Mouse (Mus musculus): ENCODE results near the gene Gc. TPM values are rescaled to one million over a fixed set of nuclear protein-coding genes. Genes with fewer than 3 reads are reported as not detected.

Gc gene
- polyA plus RNA-seq, 1 experiment from 2014 or later = not detected

GRCm38 (mm10) chr5:89455526-89455925 is 2.2 kb downstream of the Gc start:
- H3K9ac ChIP-seq (replicated peaks; ENCODE audit: low read depth, low read length) = no peak overlapping the region
- H3K9me3 ChIP-seq (ENCODE audit: control insufficient read depth, low read length) = no peaks in the 10 kb centered on the region
- no peaks in the 10 kb centered on the region for H3K27me3 ChIP-seq (replicated peaks; ENCODE audit: control insufficient read depth, insufficient read depth, low read length)
- no peak overlapping the region for H3K4me2 ChIP-seq (ENCODE audit: low read length)
- no peak overlapping the region for H3K4me3 ChIP-seq (replicated peaks; ENCODE audit: low read length)
- ATAC-seq = peak; percentile 28; the same call in 1 of the 2 replicates
- no peaks in the 10 kb centered on the region for H3K36me3 ChIP-seq (ENCODE audit: control insufficient read depth, insufficient read depth)
- WGBS = 51% methylated on average over 8 of the region's 8 CpGs
- H3K4me1 ChIP-seq (replicated peaks; ENCODE audit: control insufficient read depth, insufficient read depth, low read length) = no peaks in the 10 kb centered on the region
- H3K27ac ChIP-seq (ENCODE audit: low read length) = no peak overlapping the region

DNA sequence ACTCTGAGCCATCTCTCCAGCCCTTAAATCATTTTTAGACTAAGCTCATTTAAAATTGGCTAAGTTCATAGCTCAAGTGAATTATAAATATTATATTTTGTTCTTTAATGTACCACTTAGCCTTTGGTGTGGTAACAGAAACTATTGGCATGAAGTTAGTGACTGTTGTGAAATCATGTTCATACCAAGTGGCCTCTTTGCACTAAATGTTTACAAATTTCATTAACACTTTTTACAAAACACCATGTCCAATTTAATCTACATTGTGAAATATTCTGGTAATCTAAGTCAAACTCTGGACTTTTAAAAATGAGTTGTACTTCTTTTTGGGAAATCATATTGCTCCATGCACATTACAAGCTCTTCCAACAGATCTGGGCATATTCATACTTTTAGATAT is 6.9 kb downstream of the Gc start:
- Histone ChIP-seq H3K9me3 (ENCODE audit: control insufficient read depth, low read length) (no peaks in the 10 kb centered on the region), H3K4me3 (replicated peaks; ENCODE audit: low read length) (no peak overlapping the region), H3K27me3 (replicated peaks; ENCODE audit: control insufficient read depth, insufficient read depth, low read length) (no peaks in the 10 kb centered on the region), H3K9ac (replicated peaks; ENCODE audit: low read depth, low read length) (no peak overlapping the region), H3K4me2 (ENCODE audit: low read length) (no peak overlapping the region), H3K36me3 (ENCODE audit: control insufficient read depth, insufficient read depth) (no peaks in the 10 kb centered on the region), H3K27ac (ENCODE audit: low read length) (no peak overlapping the region), H3K4me1 (replicated peaks; ENCODE audit: control insufficient read depth, insufficient read depth, low read length) (no peaks in the 10 kb centered on the region)
- ATAC-seq = no peak

GRCm38 (mm10) chr5:89449325-89449724 is 8.4 kb downstream of the Gc start:
- H3K9me3 ChIP-seq (ENCODE audit: control insufficient read depth, low read length) = no peaks in the 10 kb centered on the region
- no peak for ATAC-seq
- 92% methylated on average over 9 of the region's 9 CpGs for WGBS
- H3K27ac ChIP-seq (ENCODE audit: low read length) = no peak overlapping the region
- no peak overlapping the region for H3K9ac ChIP-seq (replicated peaks; ENCODE audit: low read depth, low read length)
- H3K36me3 ChIP-seq (ENCODE audit: control insufficient read depth, insufficient read depth) = no peaks in the 10 kb centered on the region
- H3K4me3 ChIP-seq (replicated peaks; ENCODE audit: low read length) = no peak overlapping the region
- H3K4me2 ChIP-seq (ENCODE audit: low read length) = no peak overlapping the region
- H3K27me3 ChIP-seq (replicated peaks; ENCODE audit: control insufficient read depth, insufficient read depth, low read length) = no peaks in the 10 kb centered on the region
- H3K4me1 ChIP-seq (replicated peaks; ENCODE audit: control insufficient read depth, insufficient read depth, low read length) = no peaks in the 10 kb centered on the region

DNA sequence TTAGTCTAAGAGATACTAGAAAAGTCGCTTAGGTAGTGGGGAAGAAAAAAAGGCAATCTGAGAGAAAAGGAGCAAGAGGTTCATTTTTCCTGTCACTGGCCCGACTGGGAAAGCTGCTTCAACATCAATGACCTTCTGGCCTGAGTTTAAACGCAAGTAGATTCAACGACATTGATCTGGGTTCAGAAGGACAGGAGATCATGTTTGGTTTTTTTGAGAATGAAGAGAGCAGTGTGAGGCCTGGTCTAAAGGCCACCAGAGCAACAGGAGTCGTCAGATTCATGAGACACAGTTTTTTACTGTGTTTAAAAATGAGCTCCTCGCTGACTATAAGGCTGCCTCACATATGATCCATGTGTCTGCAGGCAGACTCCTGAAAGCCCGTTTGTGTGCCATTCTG is 9.7 kb downstream of the Gc start:
- ATAC-seq = no peak
- 76% methylated on average over 7 of the region's 7 CpGs for WGBS
- no peak overlapping the region for H3K4me3 ChIP-seq (replicated peaks; ENCODE audit: low read length)

DNA sequence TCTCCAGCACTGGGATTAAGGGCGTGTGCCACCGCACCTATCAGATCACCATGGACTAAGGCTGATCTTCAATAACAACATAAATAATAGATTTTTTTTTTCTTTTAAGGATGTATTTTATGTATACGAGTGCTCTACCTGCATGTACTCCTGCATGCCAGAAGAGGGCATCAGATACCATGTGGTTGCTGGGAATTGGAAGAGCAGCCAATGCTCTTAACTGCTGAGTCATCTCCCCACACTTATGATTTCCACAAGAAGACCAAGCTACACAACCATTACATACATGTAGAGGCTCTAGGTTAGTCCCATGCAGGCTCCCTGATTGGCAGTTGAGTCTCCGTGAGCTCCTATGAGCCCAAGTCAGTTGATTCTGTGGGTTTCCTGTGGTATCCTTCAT is 13.3 kb downstream of the Gc start:
- WGBS = 78% methylated on average over 4 of the region's 4 CpGs
- Histone ChIP-seq H3K4me2 (ENCODE audit: low read length) (no peak overlapping the region), H3K9me3 (ENCODE audit: control insufficient read depth, low read length) (no peaks in the 10 kb centered on the region), H3K36me3 (ENCODE audit: control insufficient read depth, insufficient read depth) (no peaks in the 10 kb centered on the region), H3K9ac (replicated peaks; ENCODE audit: low read depth, low read length) (no peak overlapping the region), H3K4me3 (replicated peaks; ENCODE audit: low read length) (no peak overlapping the region), H3K27ac (ENCODE audit: low read length) (no peak overlapping the region), H3K4me1 (replicated peaks; ENCODE audit: control insufficient read depth, insufficient read depth, low read length) (no peaks in the 10 kb centered on the region), H3K27me3 (replicated peaks; ENCODE audit: control insufficient read depth, insufficient read depth, low read length) (no peaks in the 10 kb centered on the region)
- no peak for ATAC-seq

More for the DNA sequence above, 9.7 kb downstream of the Gc start:
- no peak overlapping the region for H3K27ac ChIP-seq (ENCODE audit: low read length)
- H3K4me1 ChIP-seq (replicated peaks; ENCODE audit: control insufficient read depth, insufficient read depth, low read length) = no peaks in the 10 kb centered on the region
- no peaks in the 10 kb centered on the region for H3K27me3 ChIP-seq (replicated peaks; ENCODE audit: control insufficient read depth, insufficient read depth, low read length)
- H3K36me3 ChIP-seq (ENCODE audit: control insufficient read depth, insufficient read depth) = no peaks in the 10 kb centered on the region
- H3K9ac ChIP-seq (replicated peaks; ENCODE audit: low read depth, low read length) = no peak overlapping the region
- H3K4me2 ChIP-seq (ENCODE audit: low read length) = no peak overlapping the region
- no peaks in the 10 kb centered on the region for H3K9me3 ChIP-seq (ENCODE audit: control insufficient read depth, low read length)

DNA sequence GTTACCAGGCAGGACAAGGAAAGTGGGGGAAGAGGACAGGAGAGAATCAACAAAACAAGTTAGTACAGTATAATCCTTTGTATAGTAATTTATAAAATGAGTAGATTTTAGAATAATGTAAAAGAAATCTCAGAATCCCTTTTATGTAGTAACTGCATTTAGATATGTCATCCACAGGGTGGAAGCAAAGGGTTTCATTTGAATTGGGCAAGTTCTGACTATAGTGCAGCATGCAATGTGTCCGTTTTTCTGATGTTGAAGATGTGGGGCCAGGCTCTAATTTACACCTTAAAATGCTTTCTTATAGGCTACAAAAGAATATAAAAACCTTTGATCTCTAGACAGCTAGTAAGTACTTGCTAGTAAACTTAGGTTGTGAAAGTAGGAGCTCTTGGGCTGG is 46.2 kb downstream of the Gc start:
- Histone ChIP-seq H3K4me2 (ENCODE audit: low read length) (no peak overlapping the region), H3K4me3 (replicated peaks; ENCODE audit: low read length) (no peak overlapping the region), H3K36me3 (ENCODE audit: control insufficient read depth, insufficient read depth) (no peaks in the 10 kb centered on the region), H3K27ac (ENCODE audit: low read length) (no peak overlapping the region), H3K9ac (replicated peaks; ENCODE audit: low read depth, low read length) (no peak overlapping the region), H3K27me3 (replicated peaks; ENCODE audit: control insufficient read depth, insufficient read depth, low read length) (no peaks in the 10 kb centered on the region), H3K4me1 (replicated peaks; ENCODE audit: control insufficient read depth, insufficient read depth, low read length) (no peaks in the 10 kb centered on the region), H3K9me3 (ENCODE audit: control insufficient read depth, low read length) (no peaks in the 10 kb centered on the region)
- ATAC-seq = peak; percentile 67
- 45% methylated on average over 1 of the region's 1 CpGs for WGBS

DNA sequence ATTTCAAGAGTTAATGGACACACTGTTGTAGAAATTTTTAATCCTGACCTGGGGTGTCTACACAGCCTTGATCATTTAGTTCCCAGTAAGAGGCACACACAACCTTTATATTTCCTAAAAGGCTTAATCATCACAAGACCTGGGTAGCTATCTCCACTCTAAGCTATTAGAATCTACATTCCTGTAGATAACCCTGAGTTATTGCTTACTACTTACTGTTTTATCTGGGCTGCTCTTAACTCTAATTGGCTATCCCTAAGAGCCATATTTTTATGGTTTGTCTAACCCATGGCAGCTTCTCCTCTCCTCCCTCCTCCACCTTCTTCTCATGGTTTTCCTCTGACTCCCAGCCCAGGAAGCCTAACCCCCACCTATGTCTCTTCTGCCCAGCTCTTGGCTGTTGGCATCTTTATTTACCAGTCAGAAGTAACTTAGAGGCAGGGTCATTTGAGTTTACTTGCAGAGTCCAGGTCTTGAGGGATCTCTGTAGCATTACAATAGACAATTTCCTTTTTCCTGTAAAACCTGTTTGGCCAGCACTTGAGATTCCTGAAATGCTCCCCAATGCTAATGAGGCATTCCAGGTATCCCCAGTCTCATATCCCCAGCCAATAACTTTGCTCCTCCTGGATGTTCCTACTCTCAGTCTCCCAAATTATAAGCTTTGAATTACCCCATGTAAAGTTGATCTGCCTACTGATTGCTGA is 50.2 kb downstream of the Gc start:
- Histone ChIP-seq H3K9ac (replicated peaks; ENCODE audit: low read depth, low read length) (no peak overlapping the region), H3K27me3 (replicated peaks; ENCODE audit: control insufficient read depth, insufficient read depth, low read length) (no peaks in the 10 kb centered on the region), H3K36me3 (ENCODE audit: control insufficient read depth, insufficient read depth) (no peaks in the 10 kb centered on the region), H3K4me3 (replicated peaks; ENCODE audit: low read length) (no peak overlapping the region), H3K4me2 (ENCODE audit: low read length) (no peak overlapping the region), H3K27ac (ENCODE audit: low read length) (no peak overlapping the region), H3K9me3 (ENCODE audit: control insufficient read depth, low read length) (no peaks in the 10 kb centered on the region), H3K4me1 (replicated peaks; ENCODE audit: control insufficient read depth, insufficient read depth, low read length) (no peaks in the 10 kb centered on the region)
- ATAC-seq = no peak

DNA sequence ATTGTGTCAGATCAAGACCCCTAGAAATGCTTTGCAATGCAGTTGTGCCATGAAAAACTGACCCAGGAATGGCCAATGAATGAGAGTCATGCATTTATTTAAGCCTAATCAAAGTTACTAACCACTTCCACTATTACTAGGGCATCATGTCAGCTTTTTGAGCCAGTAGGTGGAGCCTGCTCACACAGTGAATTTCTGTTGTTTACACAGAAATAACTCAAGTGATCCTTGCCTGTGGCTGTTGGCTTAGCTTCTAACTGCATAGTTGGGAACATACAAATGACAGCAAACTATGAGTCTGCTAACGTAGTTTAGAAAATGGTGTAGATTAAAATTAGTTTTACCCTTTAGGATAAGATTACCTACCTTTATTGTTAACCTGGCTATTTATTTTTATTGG is 52.6 kb downstream of the Gc start:
- Histone ChIP-seq H3K4me2 (ENCODE audit: low read length) (no peak overlapping the region), H3K9me3 (ENCODE audit: control insufficient read depth, low read length) (no peaks in the 10 kb centered on the region), H3K4me3 (replicated peaks; ENCODE audit: low read length) (no peak overlapping the region), H3K27me3 (replicated peaks; ENCODE audit: control insufficient read depth, insufficient read depth, low read length) (no peaks in the 10 kb centered on the region), H3K9ac (replicated peaks; ENCODE audit: low read depth, low read length) (no peak overlapping the region), H3K27ac (ENCODE audit: low read length) (no peak overlapping the region), H3K4me1 (replicated peaks; ENCODE audit: control insufficient read depth, insufficient read depth, low read length) (no peaks in the 10 kb centered on the region), H3K36me3 (ENCODE audit: control insufficient read depth, insufficient read depth) (no peaks in the 10 kb centered on the region)
- ATAC-seq = no peak
- WGBS = 78% methylated on average over 1 of the region's 1 CpGs

DNA sequence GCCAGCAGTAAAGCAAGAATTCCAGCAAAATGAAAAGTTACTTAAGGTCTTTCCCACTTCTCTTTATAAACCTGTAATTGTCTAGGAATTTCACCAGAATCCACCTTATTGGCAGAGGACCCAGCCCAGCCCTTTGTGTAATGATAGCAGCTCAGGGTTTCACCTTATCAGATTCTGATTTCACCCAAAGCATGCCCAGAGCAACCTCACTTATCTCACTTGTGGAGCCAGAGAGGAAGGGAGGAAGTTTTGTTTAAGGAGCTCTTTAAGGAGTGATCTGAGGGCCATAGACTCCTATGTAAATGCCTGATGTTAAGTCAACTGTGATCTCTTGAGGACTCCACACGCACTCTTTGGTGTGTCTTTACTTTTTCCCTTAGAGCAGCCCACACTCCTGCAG is 67.3 kb downstream of the Gc start:
- H3K4me1 ChIP-seq (replicated peaks; ENCODE audit: control insufficient read depth, insufficient read depth, low read length) = no peaks in the 10 kb centered on the region
- 0 out of 2 replicates have a peak, but pooled peaks cover 4% of the 10 kb centered on the region for H3K9me3 ChIP-seq (ENCODE audit: control insufficient read depth, low read length)
- no peaks in the 10 kb centered on the region for H3K36me3 ChIP-seq (ENCODE audit: control insufficient read depth, insufficient read depth)
- H3K4me3 ChIP-seq (replicated peaks; ENCODE audit: low read length) = no peak overlapping the region
- no peak overlapping the region for H3K27ac ChIP-seq (ENCODE audit: low read length)
- ATAC-seq = no peak
- H3K9ac ChIP-seq (replicated peaks; ENCODE audit: low read depth, low read length) = no peak overlapping the region
- H3K4me2 ChIP-seq (ENCODE audit: low read length) = no peak overlapping the region
- WGBS = 61% methylated on average over 1 of the region's 1 CpGs
- H3K27me3 ChIP-seq (replicated peaks; ENCODE audit: control insufficient read depth, insufficient read depth, low read length) = no peaks in the 10 kb centered on the region

DNA sequence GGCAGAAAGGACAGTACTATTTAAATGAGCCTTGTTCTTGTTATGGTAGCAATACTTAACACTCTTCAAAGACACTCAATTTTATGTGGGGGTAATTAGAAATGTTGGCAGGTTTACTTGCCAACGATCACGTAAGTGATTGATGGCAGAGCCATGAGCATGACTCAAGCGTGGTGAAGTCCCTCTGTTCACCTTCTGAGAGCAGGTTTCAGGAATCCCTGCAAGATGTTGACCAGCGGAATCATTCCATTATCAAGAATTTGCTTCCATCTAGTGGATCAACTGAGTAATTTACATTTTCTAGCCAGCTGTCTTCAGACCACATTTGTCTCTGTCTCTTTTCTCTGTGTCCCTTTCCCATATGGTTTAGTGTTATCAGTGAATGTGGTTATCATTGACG is 73.5 kb downstream of the Gc start:
- no peaks in the 10 kb centered on the region for H3K27me3 ChIP-seq (replicated peaks; ENCODE audit: control insufficient read depth, insufficient read depth, low read length)
- ATAC-seq = peak; percentile 84
- H3K4me2 ChIP-seq (ENCODE audit: low read length) = no peak overlapping the region
- H3K27ac ChIP-seq (ENCODE audit: low read length) = no peak overlapping the region
- no peaks in the 10 kb centered on the region for H3K9me3 ChIP-seq (ENCODE audit: control insufficient read depth, low read length)
- H3K36me3 ChIP-seq (ENCODE audit: control insufficient read depth, insufficient read depth) = no peaks in the 10 kb centered on the region
- no peak overlapping the region for H3K9ac ChIP-seq (replicated peaks; ENCODE audit: low read depth, low read length)
- no peak overlapping the region for H3K4me3 ChIP-seq (replicated peaks; ENCODE audit: low read length)
- no peaks in the 10 kb centered on the region for H3K4me1 ChIP-seq (replicated peaks; ENCODE audit: control insufficient read depth, insufficient read depth, low read length)
- 39% methylated on average over 5 of the region's 5 CpGs for WGBS

All from forebrain, embryonic 16.5 days (tissue).